Mouse (Mus musculus) megakaryocyte, embryonic 14.5 days (primary cell): ENCODE measurements at regions not wholly inside any gene's neighbourhood (a gene's known extent, or its start where the extent isn't known, plus 50 kb on each side); places are given as distances from the start of the nearest gene placed in this dataset.

Experiments used
- FLI1 ChIP-seq: IDR thresholded peaks from 2 replicates; pipeline ENCODE4 v1.6.1; 2012; ENCODE audit warnings: low read length, inconsistent platforms, mixed read lengths
- GATA1 ChIP-seq: IDR thresholded peaks from 3 replicates; pipeline ENCODE4 v1.6.1; 2012; ENCODE audit warnings: mixed read lengths, low read length, inconsistent platforms, borderline replicate concordance

GRCm38 (mm10) chr11:22648275-22648674 is 136.4 kb downstream of the Tmem17 start:
- TF ChIP-seq GATA1 (no peak), FLI1 (no peak)
